Mouse (Mus musculus) T-helper 17 cell (primary cell): ENCODE measurements around the gene Stil.

ENCODE experiments used
- in situ Hi-C, 2 experiments: fragments of 300-600 bp; cut with MboI, MseI; formaldehyde crosslinking; loops; 1 replicate in 1 of 2; 2 replicates in 1 of 2; pipeline ENCODE4 v1.15.1; 2025; ENCODE audit warnings: high pct_unique_total_duplicates in 2 of 2

Stil gene

DNA sequence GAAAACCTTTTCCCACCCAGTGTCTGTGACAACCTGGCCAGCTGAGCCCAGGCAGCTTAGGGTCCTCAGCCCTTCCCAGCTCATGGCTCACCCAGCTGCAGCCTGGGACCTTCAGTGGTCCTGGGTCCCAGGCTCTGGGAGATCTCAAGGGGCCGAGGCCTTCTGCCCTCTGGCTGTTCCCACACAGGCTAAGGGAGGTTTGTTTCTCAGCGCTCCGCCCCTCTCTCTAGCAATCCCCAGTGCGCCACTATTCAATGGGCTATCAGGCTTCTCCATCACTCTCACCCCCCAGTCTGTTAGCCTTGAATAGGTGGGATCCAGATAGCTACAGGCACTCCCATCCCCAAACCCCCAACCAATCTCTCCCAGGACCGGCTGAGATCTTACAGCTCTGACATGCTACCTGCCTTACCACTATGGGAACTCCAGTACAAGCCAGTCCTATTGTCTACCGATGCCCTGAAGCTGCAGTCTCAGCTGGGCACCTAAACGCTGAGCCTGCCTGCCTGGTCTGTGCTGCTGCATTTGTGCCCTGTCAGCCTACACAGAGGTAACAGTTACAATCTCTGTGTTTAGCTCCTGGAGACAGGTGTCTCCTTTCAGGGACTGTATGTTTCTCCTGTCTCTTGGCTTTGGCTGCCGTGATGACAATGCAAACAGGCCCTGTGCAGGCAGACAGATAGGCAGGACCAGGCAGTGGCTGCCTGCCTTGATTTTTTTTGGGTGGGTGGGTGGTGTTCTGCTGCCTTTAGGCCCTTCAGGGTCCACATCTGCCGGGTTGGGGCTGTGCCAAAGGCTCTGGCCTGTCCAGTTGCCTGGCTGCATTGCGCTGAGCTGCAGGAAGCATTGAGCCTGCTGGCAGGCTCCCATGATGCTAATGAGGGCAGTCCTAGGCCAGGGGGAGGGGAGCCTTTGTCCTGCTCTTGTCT lies 79.2 kb downstream of the Stil start:
- in situ Hi-C loops, result no loop called here

DNA sequence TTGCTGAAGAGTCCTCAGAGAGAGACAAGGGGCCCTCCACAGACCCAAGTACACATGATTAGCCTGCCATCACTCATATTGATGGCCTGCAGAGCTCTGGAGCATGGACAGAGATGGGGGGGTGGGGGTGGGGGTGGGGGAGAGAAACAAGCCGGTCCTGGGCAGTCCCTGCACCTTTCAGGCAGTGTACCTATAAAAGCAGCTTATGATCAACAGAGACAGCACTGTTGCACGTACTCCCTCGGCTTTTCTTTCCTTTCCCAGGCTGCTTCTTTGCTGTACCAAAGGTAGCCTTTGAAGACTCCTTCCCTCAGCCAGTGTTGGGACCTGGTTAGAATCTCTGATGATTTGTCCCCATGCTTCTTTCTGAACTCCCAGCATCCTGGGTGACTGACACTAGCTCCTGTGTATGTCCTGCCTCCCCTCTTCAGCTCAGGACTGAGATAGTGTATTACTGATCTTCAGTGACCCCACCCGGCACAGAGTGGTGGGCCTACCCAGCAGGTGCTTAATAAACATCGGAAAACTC lies 79.9 kb downstream of the Stil start:
- in situ Hi-C loops, result no loop called here

GRCm38 (mm10) chr4:115083031-115083430 lies 83.1 kb downstream of the Stil start:
- in situ Hi-C loops, result no loop called here

- in situ Hi-C loops, result no loop called here
Observed at GRCm38 (mm10) chr4:115085522-115086095, 85.7 kb downstream of the Stil start.

DNA sequence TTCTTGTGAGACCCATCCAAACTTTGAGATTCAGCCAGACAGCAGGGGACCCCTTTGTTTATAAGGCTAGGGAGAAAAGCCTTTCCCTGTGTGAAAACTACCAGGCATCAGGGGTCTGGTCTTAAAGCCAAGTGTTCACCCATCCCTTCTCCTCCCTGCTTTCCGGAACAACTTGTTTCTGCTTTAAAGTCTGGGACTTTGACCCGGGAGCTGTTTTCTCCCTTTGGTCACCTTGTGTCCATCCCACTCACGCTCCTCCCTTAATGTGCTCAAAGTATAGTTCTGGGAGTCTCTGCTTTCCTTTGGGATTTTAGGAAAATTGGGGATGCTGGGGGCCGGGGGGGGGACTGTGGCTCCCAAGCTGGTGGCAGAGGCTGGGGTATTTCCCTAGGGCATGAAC lies 86.3 kb downstream of the Stil start:
- in situ Hi-C loops, result no loop called here

DNA sequence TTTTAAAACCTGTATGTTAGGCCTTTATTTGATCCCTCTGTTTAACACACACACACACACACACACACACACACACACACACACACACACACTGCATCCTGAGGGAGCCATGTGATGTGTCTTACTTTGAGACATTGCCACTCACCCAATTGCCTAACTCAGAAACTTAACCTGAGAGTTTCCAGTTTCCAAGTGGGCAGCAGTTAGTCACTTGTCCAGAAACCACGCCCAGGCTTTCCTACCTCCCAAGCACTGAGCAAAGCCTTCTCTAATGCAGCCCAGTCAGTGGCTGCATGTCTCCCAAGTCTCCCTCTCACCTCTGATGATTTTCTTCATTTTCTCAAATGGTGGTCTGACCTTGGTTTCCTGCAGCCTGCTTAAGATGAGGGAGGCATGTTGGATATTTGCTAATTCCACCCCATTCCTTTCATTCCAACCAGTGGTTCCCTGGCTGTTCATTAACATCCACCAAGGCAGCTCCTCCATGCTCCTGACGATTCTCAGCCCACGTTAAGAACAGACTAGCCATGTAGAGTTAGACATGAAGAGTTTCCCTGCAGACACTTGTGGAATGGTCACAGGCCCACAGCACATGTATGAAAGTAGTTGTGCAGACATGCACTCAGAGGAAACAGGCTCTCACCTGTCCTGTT lies 86.9 kb downstream of the Stil start:
- in situ Hi-C loops, result no loop called here

DNA sequence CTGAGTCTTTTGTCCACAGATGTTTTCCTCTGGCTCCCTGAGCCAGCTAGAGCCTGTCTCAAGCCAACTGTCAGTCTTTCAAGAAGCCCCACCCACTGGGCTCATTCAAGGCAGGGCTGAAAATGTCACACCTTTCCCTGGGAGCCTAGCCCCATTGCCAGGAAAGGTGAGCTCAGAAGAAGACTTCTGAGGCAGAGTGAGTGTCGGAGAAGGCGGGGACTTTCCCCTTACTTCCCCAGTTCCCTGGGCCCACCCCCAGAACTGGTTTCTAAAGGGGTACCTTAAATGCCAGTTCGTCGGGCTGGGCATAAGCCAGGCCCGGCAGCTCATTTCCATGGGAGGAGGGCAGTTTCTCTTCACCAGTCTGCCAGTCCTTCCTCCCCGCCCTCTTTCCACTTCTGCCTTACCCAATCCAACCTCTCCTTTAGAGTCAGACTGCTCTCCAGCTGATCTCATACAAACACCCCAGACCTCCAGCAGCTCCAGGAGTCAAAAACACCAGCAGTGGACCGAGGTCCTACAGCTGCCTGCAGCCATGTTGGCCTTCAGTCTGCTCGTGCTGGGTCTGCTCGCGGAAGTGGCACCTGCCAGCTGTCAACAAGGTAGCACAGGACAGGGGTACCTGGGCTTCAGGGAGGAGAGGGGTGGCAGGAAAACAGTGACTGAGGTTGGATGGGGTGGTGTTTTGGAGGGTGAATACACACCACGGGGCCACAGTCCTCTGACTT lies 88.8 kb downstream of the Stil start, which contains the start of gene Pdzk1ip1:
Gene Pdzk1ip1 (plus strand): TSS at position 98 of the 728 bp plus-strand sequence.
- in situ Hi-C loops, result no loop called here

DNA sequence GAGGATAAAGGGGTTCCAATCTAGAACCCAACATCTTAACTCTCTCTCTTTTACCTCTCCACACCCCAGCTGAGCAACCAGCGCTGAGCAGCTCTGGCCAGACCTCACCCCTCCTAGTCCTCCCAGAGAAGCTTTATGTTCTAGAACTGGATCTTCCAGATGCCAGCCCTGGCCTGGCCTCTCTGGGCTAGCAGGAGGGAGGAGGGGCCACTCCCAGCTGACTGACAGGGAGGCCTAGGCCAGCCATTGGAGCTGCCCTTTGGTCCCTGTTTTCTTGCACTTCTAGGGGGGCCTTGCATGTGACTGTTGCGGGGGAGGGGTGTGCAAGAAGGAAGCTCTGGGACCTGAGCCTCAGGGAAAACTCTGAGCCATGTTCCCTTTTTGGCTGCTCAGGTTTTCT lies 90.6 kb downstream of the Stil start:
- in situ Hi-C loops, result no loop called here

DNA sequence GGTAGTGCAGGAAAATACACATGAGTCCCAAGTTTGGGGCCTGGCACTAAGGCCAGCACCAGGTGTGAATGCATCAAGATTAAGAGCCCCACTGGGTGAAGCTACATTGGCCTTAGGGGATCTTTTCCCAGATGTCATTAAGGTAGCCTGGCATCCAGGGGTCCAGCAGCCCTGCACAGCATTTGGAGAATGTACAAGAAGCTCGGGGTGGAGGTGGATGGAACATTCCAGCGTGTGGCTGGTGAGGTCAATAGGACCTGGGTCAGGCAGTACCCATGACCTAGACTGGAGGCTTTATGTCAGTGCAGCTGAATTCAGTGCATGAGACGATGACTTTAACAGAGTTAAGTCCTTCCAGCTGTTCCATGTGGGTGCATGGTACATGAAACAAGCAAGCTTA lies 91.8 kb downstream of the Stil start:
- in situ Hi-C loops, result no loop called here
